Mouse (Mus musculus) stomach, postnatal 0 days (tissue): Measurements from ENCODE around the gene Chp1.

Experiments used
- CTCF ChIP-seq: IDR thresholded peaks from 2 replicates; pipeline ENCODE4 v1.5.1; 2016; ENCODE audit warnings: antibody characterized with exemption, low read depth, mild to moderate bottlenecking, moderate library complexity
- EP300 ChIP-seq: optimal IDR thresholded peaks from 2 replicates; pipeline ENCODE3; 2016; ENCODE audit warnings: antibody characterized with exemption

GRCm38 (mm10) chr2:119548691-119549090 lies 1.2 kb downstream of the Chp1 start:
- TF ChIP-seq CTCF = no peak
- no peak for TF ChIP-seq EP300
